ENCODE assay signal across 12 mouse cellular contexts in genomic region chr11:81942167-81942566, GRCm38 (mm10). TPM values are rescaled to one million over a fixed set of nuclear protein-coding genes. Genes with fewer than 3 reads are reported as not detected.
A peak's percentile ranks its signal among the peaks of the same experiment; 100 is the strongest.
DNase-seq lines count a peak whose midpoint lies in the region.
"Had no signal": no experiment of that assay in that cellular context is flagged by ENCODE, and none has a peak within 500 bp of the region (broad histone marks: within the 10 kb centered on the region; RNA-seq: fewer than 3 reads in every experiment).

No protein-coding gene starts in this region.

- DNase-seq in adrenal gland, adult (ENCODE audit: inconsistent age in 2 of 2, low spot score in 1 of 2): peak; percentile 82 to 91
- DNase-seq in adrenal gland, postnatal 4 days (ENCODE audit: low spot score in 2 of 2): no peak
- DNase-seq in heart, adult 8-10 months (ENCODE audit: low spot score): peak; percentile 24
- DNase-seq in heart, postnatal 4 days: no peak
- peak; percentile 3 for DNase-seq in adipocyte (ENCODE audit: low spot score)
- DNase-seq in brain, adult 2 months (ENCODE audit: low read depth, low spot score): peak; percentile 62
- no peak for DNase-seq in spleen, postnatal 4 days (ENCODE audit: low spot score in 2 of 2)
- DNase-seq in cerebellum, postnatal 14 days: no peak
- DNase-seq: cerebellum, adult 9-11 months; kidney, postnatal 4 days; right cerebral cortex, postnatal 4 days had no signal

RNA-seq across cellular contexts. Expression of gene Asic2, which starts 26.1 kb away (rescaled TPM):
- total RNA-seq in adrenal gland, postnatal 4 days (2021): 1 to 10 TPM; 4.4 to 6.0 TPM
- total RNA-seq in heart, adult 8-10 months (2022): under 1 TPM in 1 of 4 experiments, not detected in 3; 0.08 TPM
- total RNA-seq in heart, postnatal 4 days (2021): under 1 TPM in 1 of 2 experiments, not detected in 1; 0.11 TPM
- total RNA-seq: megakaryocyte-erythroid progenitor cell, adult 5-6 weeks had no signal

Comparison
In these comparisons a context has a peak if more than half of its experiments do, and no peak if none do; other contexts are left out.
1. DNase-seq: peak in adrenal gland, adult (2 of 2), heart, adult 8-10 months (single experiment), adipocyte (single experiment) and brain, adult 2 months (single experiment); none in adrenal gland, postnatal 4 days (0 of 2), heart, postnatal 4 days (single experiment), spleen, postnatal 4 days (0 of 2) and cerebellum, postnatal 14 days (0 of 2).
2. RNA of gene Asic2, which starts 26.1 kb away (total RNA-seq): 4.4 to 6.0 TPM in adrenal gland, postnatal 4 days; 0.11 TPM in heart, postnatal 4 days and 0.08 TPM in heart, adult 8-10 months; every median in the first group is over 4 times any median in the second.